Mouse (Mus musculus) G1E-ER4 (cell line): Measurements from ENCODE around the gene Ugt8a. TPM values are rescaled to one million over a fixed set of nuclear protein-coding genes. Genes with fewer than 3 reads are reported as not detected.

Source experiments
- GATA1 ChIP-seq: IDR thresholded peaks from one replicate; pipeline ENCODE4 v1.8.0; 2012; ENCODE audit warnings: low read length, inconsistent platforms
- polyA plus RNA-seq: library from polyadenylated mRNA; stranded (reverse); fragments of >175 nt; gene quantifications from 2 replicates; pipeline ENCODE4 v1.2.3, GENCODE M21; 2012

Ugt8a gene
- polyA plus RNA-seq, 1 experiment, result not detected

DNA sequence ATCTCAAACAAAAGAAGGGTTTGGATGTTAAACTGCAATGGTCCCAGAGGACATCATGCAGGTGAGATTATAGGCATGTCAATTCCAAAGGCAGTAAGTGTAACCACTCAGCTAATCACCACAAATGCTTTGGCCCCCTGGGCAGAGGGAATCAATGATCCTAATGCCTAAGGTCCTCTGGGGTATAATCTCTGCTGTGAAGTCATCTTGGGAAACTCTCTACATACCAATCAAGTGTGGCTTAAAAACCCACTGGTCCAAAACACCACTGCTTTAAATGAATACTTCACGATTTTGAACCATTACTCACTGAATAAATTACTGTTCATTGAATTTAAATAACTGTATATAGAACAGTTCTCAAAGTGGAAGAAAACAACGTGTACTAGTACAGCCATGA lies 51.3 kb downstream of the Ugt8a start:
- TF ChIP-seq GATA1, result no peak

DNA sequence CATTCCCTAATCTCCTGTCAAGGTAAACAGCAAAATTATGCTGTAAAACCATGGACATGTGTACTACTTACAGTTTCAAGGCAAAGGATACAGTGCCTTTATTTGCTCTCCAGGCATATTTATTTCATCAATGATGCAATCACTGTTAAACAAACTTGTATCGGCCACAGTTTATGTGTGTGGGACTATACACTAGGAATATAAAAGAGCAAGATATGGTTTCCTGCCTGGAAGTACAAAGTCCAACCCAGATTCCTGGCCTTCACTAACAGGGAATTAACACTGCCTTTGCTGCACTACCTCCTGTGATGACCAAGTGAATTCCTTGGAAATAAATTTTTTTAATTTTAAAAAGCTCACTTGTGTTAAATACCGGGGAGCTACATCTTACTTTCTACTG lies 53.5 kb downstream of the Ugt8a start:
- no peak for TF ChIP-seq GATA1

DNA sequence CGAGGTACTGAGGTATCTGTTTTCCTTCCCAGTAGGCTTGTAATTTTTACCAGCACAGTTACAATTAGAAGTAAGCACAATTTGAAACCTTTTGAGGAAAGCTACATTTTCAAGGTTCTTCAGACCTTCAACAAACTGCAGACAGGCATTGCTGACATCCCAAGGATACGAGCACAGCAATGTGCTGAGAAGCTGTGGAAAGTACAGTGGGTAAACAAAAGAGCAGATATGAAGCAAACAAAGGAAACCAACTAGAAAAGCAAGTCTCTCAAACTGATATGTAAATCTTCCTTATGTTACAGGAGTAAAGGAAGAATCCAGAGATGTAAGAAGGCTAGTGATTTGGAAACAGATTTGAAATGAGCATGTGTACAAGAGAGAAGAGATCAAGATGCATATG lies 54.0 kb downstream of the Ugt8a start:
- TF ChIP-seq GATA1, result no peak

DNA sequence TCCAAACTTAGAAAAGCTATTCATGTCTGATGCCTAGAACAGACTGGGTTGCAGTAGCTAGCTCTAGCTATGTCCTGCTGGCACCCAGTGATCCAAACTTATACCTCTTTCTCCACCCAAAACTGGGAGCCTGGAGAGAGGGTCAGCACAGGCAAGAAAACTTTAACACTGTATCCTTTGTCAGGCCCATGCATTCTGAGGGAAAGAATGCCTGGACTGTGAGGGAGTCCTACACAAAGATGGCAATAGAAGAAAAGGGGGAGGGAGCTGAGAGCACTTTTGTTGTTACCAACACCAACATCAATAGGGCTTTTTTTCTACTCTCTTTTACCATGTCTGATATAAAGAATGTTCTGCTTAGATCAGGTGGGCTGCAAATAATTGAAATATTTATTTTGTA lies 55.4 kb downstream of the Ugt8a start:
- TF ChIP-seq GATA1, result no peak

DNA sequence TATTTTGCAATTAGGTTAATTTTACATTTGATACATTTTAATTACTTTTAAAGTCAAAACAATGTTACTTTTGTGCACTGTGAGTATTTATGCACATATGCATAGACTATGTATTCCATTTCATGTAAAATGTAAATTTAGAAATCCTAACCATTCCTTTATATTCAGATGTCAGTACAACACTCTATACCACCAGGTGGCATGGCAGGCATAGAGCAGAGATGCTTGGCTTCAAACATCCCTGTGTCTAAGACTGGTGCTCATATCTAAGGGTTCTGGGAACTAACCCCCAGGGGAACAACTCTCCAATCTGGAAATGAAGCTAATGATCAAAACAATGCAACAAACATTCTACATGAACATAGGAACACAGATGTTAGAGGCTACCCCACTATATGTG lies 56.6 kb downstream of the Ugt8a start:
- no peak for TF ChIP-seq GATA1

DNA sequence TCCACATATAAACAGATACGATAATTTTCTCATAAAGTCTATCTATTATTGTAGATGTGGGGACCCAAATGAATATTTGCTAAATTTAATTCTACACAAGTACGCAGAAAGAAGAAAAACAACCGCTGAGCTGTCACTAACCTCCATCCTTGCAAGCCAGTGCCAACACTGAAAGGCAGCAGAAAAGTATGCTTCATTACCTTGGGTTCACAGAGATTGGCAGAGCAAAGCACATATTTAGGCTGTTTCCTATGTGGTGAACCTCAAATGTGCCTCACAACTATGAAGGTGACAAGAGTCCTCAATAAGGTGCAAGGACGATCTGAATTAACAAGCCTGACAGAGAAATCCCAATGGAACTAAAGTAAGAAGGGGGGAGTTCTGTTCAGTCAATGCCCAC lies 64.0 kb downstream of the Ugt8a start:
- TF ChIP-seq GATA1, result no peak

DNA sequence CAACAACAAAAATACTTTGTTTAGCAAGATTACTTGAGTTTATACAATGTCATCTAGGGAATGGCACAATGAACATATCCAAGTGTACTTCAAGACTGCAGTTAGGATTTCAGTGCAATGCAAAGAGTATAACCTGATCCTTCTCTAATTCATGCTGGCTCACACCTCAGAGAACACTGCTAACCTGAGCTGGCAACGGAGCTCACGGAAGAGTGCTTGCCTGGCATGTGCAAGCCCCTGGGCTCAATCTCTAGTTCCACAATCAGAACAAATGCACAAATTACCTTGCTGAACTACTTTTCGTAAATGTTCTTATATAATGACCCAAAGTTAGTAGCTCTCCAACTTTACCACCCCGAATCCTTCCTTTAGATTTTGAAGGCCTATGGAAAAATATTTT lies 68.5 kb downstream of the Ugt8a start:
- TF ChIP-seq GATA1, result no peak

DNA sequence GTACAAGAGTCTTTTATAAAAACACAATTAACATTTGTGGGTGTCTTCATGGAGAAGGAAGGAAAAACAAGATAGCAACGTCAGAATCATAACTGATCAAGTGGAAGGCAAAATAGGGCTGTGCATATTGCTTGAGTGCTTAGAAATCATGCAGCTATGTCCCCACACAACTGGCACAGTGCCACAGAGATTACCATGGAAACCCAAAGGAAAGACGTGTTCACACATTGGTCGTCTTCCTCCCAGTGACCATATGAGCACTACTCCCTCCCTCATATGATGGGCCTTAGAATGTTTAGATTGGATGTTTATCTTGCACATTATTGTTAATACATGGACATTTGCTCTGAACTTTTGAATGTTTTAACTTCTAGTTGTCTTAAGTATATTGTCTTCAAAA lies 76.8 kb downstream of the Ugt8a start:
- no peak for TF ChIP-seq GATA1

DNA sequence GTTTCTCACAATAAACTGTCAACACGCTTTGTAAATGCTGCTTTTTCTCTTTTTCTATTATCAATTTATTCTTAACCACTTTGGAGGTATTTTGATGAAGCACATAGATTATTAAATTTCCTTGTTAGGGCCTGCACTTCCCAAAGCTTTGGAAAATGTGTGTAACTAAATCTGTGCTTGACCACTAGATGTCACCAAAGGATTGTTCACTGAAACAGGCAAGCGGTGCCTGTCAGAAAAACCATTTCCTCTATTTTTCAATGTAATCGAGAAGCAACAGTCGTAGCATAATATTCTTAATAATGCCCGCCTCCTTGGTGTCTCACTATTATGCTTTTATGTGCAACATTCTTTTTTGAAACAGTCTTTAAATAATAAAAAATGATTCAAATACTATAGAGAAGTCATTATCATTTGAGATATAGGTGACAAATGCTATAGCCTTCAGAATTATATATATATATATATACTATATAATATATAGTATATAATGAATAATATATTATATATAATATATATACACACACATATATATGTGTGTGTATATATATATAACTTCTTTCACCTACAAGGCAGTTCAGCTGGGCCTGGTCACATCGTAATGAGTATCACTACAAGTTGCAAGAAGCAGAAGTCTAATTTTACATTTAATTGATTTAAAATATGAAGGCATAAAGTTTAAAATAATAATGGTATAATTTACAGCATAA lies 89.1 kb downstream of the Ugt8a start:
- no peak for TF ChIP-seq GATA1

DNA sequence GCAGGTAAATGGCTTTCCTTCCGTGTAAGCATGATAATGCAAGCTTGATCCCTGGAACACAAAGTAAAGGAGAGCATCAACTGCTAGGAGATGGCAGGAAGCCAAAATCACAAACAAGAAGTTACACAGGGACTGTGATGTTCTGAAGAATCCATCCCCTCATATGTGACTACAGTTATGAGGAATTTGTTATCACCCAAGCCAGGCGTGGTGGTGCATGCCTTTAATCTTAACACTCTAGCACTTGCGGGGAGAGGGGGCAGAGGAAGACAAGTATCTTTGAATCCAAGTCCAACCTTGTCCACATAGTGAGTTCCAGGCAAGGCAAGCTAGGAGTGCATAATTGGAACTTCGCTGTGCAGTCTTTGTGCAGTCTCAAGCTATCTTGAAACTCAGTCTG lies 110.4 kb downstream of the Ugt8a start:
- no peak for TF ChIP-seq GATA1

DNA sequence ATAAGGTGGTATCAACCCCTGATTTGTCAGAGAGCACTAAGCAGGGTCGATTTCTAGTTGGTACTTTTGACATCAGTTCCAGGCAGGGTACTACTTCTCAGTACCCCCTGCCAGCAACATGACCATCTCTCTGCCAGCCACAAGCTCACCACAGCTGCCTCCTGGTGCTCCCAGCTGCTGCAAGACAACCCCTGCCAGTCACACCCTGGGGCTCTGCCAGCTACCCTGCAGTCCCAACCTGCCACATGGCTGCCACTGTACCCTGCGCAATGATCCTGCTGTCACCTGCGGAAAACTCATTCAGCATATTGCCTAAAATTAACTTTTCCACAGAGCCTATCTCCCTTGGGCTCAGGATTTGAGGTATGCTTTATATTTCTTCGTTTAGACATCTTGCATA lies 111.2 kb downstream of the Ugt8a start:
- no peak for TF ChIP-seq GATA1

DNA sequence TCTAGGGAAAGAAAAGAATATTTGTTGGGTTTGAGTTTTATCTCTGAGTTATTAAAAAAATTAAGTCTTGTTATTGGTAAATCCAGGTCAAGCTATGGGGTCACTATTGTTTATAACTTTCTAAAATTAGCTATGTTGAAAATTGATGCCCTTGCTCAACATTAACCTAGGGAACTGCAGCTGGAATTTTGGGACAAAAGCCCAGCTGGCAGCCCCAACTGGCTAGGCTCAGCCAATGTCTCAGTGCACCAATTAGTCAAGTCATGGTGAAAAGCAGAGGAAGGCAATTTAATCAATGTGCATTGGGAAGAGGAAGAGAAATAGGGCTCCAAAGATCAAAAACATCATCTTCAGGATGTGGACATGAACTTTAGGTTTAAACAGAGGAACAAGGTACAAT lies 118.7 kb downstream of the Ugt8a start:
- TF ChIP-seq GATA1, result no peak
